Mouse (Mus musculus): ENCODE measurements around the gene Adamts1. TPM values are rescaled to one million over a fixed set of nuclear protein-coding genes. Genes with fewer than 3 reads are reported as not detected.

Adamts1 gene
- polyA plus RNA-seq, 1 experiment: 5.7 TPM

- Histone ChIP-seq H3K27me3 (ENCODE audit: control insufficient read depth, insufficient read depth, low read length) (no peaks in the 10 kb centered on the region), H3K4me3 (ENCODE audit: extremely low read depth, insufficient read depth, insufficient read length) (no peak overlapping the region), H3K36me3 (ENCODE audit: control insufficient read depth, insufficient read depth, low read length) (no peaks in the 10 kb centered on the region), H3K27ac (ENCODE audit: insufficient read depth, low read length) (no peak overlapping the region), H3K4me1 (ENCODE audit: control insufficient read depth, insufficient read depth, insufficient read length) (no peaks in the 10 kb centered on the region)
- no peak for DNase-seq (ENCODE audit: low read depth in 1 of 2, low spot score in 2 of 2)
- TF ChIP-seq CTCF (IDR thresholded peaks at IDR 0.05; ENCODE audit: extremely low read depth, insufficient read depth, insufficient read length, insufficient replicate concordance) (no peak), POLR2A (IDR thresholded peaks at IDR 0.05; ENCODE audit: low read depth, low read length) (no peak)
- WGBS: 84% methylated on average over 16 of the region's 16 CpGs
Observed at GRCm38 (mm10) chr16:85747589-85748360, 55.1 kb downstream of the Adamts1 start.

GRCm38 (mm10) chr16:85746386-85746785 lies 56.5 kb downstream of the Adamts1 start:
- no peaks in the 10 kb centered on the region for H3K36me3 ChIP-seq (ENCODE audit: control insufficient read depth, insufficient read depth, low read length)

More at GRCm38 (mm10) chr16:85746386-85746785, 56.5 kb downstream of the Adamts1 start:
- Histone ChIP-seq H3K4me1 (ENCODE audit: control insufficient read depth, insufficient read depth, insufficient read length) (no peaks in the 10 kb centered on the region), H3K27ac (ENCODE audit: insufficient read depth, low read length) (no peak overlapping the region), H3K4me3 (ENCODE audit: extremely low read depth, insufficient read depth, insufficient read length) (no peak overlapping the region), H3K27me3 (ENCODE audit: control insufficient read depth, insufficient read depth, low read length) (no peaks in the 10 kb centered on the region)
- DNase-seq (ENCODE audit: low read depth in 1 of 2, low spot score in 2 of 2): no peak
- WGBS: 92% methylated on average over 3 of the region's 3 CpGs
- TF ChIP-seq POLR2A (IDR thresholded peaks at IDR 0.05; ENCODE audit: low read depth, low read length): no peak
- TF ChIP-seq CTCF (IDR thresholded peaks at IDR 0.05; ENCODE audit: extremely low read depth, insufficient read depth, insufficient read length, insufficient replicate concordance): no peak

Other genes starting within 250 kb of the Adamts1 start
- 1.9 and 2.7 TPM in 2 replicates for gene Cyyr1, start 249.7 kb downstream of the Adamts1 start, polyA plus RNA-seq (2012; rRNA removed)
- gene Adamts5, start 98.7 kb upstream of the Adamts1 start, polyA plus RNA-seq (2012; rRNA removed): 1.4 and 1.7 TPM in 2 replicates

Data from spleen, adult 2 months (tissue).